Mouse (Mus musculus) lung, embryonic 14.5 days (tissue): ENCODE data around the gene Casp9. TPM values are rescaled to one million over a fixed set of nuclear protein-coding genes. Genes with fewer than 3 reads are reported as not detected.
A peak's percentile ranks its signal among the peaks of the same experiment; 100 is the strongest.

Experiments
- ATAC-seq: fragments of 200-750 bp; cut with Nextera tagmentation; 2 replicates; pipeline ENCODE4 v1.8.0; 2017; ENCODE audit warnings: mild to moderate bottlenecking, moderate TSS enrichment, moderate library complexity; ENCODE audit not compliant: insufficient read depth
- DNase-seq: peaks from one replicate; pipeline ENCODE4 v3.0.0-alpha.2; 2015
- H3K27ac ChIP-seq: fragments of 300-500 bp; sonication (generic); 2 replicates; pipeline ENCODE4 v1.5.1; 2014; ENCODE audit warnings: low read depth, mild to moderate bottlenecking, moderate library complexity
- H3K27me3 ChIP-seq: fragments of 300-500 bp; sonication (generic); 2 replicates; pipeline ENCODE4 v1.6.1; 2014; ENCODE audit warnings: low read length, control low read depth; ENCODE audit not compliant: insufficient read depth
- H3K36me3 ChIP-seq: fragments of 300-500 bp; sonication (generic); 2 replicates; pipeline ENCODE4 v1.6.1; 2014; ENCODE audit warnings: control low read depth; ENCODE audit not compliant: insufficient read depth
- H3K4me1 ChIP-seq: fragments of 300-500 bp; sonication (generic); 2 replicates; pipeline ENCODE4 v1.6.1; 2014; ENCODE audit warnings: antibody characterized with exemption, control low read depth; ENCODE audit not compliant: insufficient read depth
- H3K4me2 ChIP-seq: fragments of 300-500 bp; sonication (generic); 2 replicates; pipeline ENCODE4 v1.6.1; 2014; ENCODE audit warnings: mild to moderate bottlenecking
- H3K4me3 ChIP-seq: fragments of 300-500 bp; sonication (generic); 2 replicates; pipeline ENCODE4 v1.5.1; 2014; ENCODE audit warnings: low read depth, low read length
- H3K9ac ChIP-seq: fragments of 300-500 bp; sonication (generic); 2 replicates; pipeline ENCODE4 v1.6.1; 2014
- H3K9me3 ChIP-seq: fragments of 300-500 bp; sonication (generic); 2 replicates; pipeline ENCODE4 v1.6.1; 2016; ENCODE audit warnings: low read depth, low read length, control low read depth
- CTCF ChIP-seq: IDR thresholded peaks from 2 replicates; pipeline ENCODE4 v1.5.1; 2016; ENCODE audit warnings: antibody characterized with exemption, low read depth
- WGBS: fragments of 180-500 bp; shearing (Covaris S2); extraction: QIAGEN DNeasy Blood & Tissue Kit; methylation state at CpG from one replicate; pipeline ENCODE4 v1.1.7; 2014; 5-methylcytosine and 5-hydroxymethylcytosine counted together
- polyA plus RNA-seq: library from polyadenylated mRNA; unstranded; fragments of >200 nt; fragmentation: Nextera tagmentation; extraction: Ambion mirVana; gene quantifications from 2 replicates; pipeline ENCODE4 v1.2.1, GENCODE M21; 2014

Gene Casp9
- polyA plus RNA-seq, result 21.5 and 22.3 TPM in 2 replicates

DNA sequence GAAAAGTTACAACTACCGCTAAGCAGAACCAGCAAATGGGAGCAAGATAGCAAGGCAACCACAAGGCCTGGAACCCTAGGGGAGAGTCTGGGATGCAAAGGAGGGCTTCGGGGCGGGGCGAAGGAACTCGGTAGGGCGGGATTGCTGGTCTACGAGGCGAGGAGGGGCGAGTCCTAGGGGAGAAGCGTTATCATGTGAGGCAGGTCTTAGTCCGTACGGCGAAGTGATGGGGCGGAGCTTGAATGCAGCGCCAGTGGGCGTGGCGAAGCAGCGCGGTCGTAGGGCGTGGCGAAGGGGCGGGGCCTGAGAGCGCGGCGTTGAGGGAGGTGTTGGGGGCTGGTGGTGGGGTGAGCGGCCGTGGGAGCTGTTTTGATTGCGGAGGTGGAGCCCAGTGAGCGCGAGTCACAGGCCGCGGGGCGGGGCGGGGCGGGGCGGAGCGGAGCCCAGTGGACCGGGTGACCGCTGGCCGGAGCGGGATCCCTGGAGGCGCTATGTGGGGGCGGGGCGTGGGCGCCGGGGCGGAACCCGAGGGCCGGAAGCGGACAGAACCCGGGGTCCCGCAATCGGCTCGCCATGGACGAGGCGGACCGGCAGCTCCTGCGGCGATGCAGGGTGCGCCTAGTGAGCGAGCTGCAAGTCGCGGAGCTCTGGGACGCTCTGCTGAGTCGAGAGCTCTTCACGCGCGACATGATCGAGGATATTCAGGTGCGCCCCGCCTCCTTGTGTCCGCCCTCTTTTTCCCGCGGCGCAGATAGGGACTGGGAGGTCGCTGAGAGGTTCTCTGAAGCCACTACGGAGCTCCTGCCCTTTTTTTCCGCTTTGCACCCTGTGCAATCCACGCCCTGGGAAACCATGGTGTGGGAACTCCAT, at the start of gene Casp9:
Casp9 (plus strand) TSS at position 331 of the 870 bp plus-strand sequence.
- TF ChIP-seq CTCF, result no peak
- DNase-seq (peak; percentile 99), ATAC-seq (peak; percentile 85)
- peak within 1 kb of the TSS; percentile 90 for H3K27ac ChIP-seq
- H3K27me3 ChIP-seq, result no peaks in the 10 kb centered on the region
- under 1% methylated on average over 73 of the region's 80 CpGs for WGBS
- H3K36me3 ChIP-seq, result peaks cover 16% of the 10 kb centered on the region
- peak within 1 kb of the TSS; percentile 60 for H3K4me2 ChIP-seq
- no peaks in the 10 kb centered on the region for H3K4me1 ChIP-seq
- peak within 1 kb of the TSS; percentile 55 for H3K4me3 ChIP-seq
- peak within 1 kb of the TSS; percentile 64 for H3K9ac ChIP-seq
- H3K9me3 ChIP-seq, result no peaks in the 10 kb centered on the region

DNA sequence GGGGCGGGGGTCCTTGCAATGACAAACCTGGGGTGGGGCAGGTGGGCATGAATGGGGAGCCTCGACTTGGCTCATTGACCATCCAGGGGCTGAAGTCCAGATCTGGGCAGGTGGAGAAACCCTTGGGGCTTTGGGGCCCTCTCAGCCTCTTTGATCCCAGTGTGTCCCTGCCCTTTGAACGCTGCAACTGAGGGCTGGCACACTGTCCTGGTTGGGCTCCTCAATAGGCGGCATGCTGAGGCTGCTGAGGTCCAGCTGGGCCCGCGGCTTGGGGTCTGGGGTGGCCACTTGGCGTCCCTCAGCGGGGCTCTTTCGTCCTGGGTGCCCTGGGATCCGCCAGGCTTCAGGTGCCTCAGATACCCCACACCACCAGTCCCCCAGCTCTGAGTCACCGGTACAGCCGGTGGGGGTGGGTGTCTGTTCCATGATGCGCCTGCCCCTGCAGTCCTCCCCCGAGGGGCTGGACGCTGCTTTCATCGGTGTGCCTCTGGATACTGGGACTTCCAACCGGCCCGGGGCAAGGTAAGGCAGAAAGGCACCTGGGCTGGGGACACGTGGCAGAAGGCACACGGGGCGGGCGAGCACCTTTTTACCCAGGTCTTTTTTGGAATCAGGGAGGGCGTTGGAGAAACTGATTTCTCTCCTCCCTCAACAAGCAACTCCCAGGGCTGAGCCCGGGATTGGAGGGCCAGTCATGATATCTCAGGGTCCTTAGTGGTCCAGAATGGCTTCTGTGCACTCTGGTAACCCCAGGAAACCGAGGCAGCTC, 46.6 kb upstream of the Casp9 start, which contains the start of gene Agmat:
Agmat (plus strand) TSS at position 95 of the 769 bp plus-strand sequence.
- Histone ChIP-seq H3K9me3 (no peaks in the 10 kb centered on the region), H3K36me3 (no peaks in the 10 kb centered on the region), H3K4me3 (no peak within 1 kb of the TSS), H3K4me2 (no peak within 1 kb of the TSS), H3K4me1 (no peaks in the 10 kb centered on the region), H3K27ac (no peak within 1 kb of the TSS), H3K27me3 (peaks cover 6% of the 10 kb centered on the region; the same call in 1 of the 2 replicates), H3K9ac (no peak within 1 kb of the TSS)
- WGBS, result 22% methylated on average over 25 of the region's 25 CpGs
- TF ChIP-seq CTCF, result no peak
- 0 out of 2 replicates have a peak, but pooled peaks have one; percentile 35 for ATAC-seq
- no peak for DNase-seq

DNA sequence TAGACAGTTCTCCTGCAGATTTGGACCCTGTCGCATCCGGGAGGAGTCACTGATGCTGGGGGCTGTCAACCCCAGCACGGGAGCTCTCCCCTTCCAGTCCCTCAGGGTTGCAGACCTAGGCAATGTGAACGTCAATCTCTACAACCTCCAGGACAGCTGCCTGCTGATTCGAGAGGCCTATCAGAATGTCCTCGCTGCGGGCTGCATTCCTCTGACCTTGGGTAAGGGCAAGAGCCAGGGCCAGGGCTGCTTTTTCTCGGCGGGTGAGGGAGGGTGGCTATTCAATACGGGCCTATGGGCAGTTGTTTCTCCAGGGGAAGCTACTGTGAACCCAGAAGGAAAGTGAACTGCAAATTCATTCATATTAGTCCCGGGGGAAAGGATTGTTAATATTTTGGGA, 43.9 kb upstream of the Casp9 start:
- Histone ChIP-seq H3K4me3 (no peak overlapping the region), H3K4me1 (no peaks in the 10 kb centered on the region), H3K4me2 (no peak overlapping the region), H3K27ac (no peak overlapping the region), H3K36me3 (no peaks in the 10 kb centered on the region), H3K9ac (no peak overlapping the region), H3K27me3 (peaks cover 6% of the 10 kb centered on the region; the same call in 1 of the 2 replicates), H3K9me3 (no peaks in the 10 kb centered on the region)
- no peak for TF ChIP-seq CTCF
- WGBS, result 28% methylated on average over 11 of the region's 11 CpGs
- DNase-seq, result no peak
- no peak for ATAC-seq

DNA sequence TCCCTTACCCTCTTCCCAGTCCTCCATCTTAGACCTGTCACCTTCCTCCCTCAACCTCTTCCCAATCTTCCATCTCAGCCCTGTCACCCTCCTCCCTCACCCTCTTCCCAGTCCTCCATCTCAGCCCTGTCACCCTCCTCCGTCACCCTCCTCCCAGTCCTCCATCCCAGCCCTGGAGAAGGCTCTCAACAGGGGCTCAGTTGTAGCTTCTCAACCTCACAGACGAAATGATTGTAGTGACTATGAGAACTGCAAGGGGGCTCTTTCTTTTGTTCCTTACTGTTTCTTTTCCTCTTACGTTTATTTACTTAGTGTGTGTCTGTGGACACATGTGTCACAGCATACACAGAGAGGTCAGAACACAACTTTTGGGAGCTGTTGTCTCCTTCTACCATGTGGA, 42.6 kb upstream of the Casp9 start:
- H3K4me2 ChIP-seq, result no peak overlapping the region
- H3K4me3 ChIP-seq, result no peak overlapping the region
- no peak for TF ChIP-seq CTCF
- 38% methylated on average over 3 of the region's 3 CpGs for WGBS
- no peaks in the 10 kb centered on the region for H3K4me1 ChIP-seq
- DNase-seq (no peak), ATAC-seq (no peak)
- no peaks in the 10 kb centered on the region for H3K9me3 ChIP-seq
- peaks cover 6% of the 10 kb centered on the region; the same call in 1 of the 2 replicates for H3K27me3 ChIP-seq
- H3K36me3 ChIP-seq, result no peaks in the 10 kb centered on the region
- H3K27ac ChIP-seq, result peak overlapping the region; percentile 33
- H3K9ac ChIP-seq, result no peak overlapping the region

DNA sequence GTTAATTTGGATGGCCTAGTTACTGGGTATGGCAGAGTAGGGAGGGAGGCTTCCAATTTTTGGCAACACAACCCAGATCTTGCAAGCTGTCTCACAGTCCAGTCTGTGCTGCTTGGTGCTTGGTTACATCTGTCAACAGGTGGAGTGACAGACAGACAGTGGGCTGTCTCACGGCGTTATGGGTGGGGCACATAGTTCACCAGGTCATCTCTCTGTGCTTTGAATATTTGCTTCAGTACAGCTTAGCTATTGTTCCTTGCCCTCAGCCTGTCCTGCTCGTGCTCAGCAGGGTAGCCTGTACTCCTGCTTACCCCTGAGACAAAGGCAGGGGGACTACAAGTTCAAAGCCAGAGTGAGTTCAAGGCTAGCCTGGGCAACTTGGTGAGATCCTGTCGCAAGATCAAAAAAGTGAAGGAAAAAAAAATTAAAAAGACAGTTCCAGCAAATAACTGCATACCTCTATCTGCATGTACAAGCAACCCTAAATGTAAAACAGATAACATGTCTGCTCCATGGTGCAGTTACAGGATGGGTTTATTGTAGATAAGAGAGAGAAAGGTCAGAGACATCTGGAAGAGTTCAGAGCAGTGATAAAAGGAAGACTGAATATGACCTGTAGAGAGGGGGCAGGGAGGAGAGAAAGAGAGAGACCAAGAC, 41.9 kb upstream of the Casp9 start:
- DNase-seq, result no peak
- 29% methylated on average over 4 of the region's 4 CpGs for WGBS
- no peak for TF ChIP-seq CTCF
- Histone ChIP-seq H3K27ac (peak overlapping the region; percentile 71; the same call in 1 of the 2 replicates), H3K27me3 (peaks cover 6% of the 10 kb centered on the region; the same call in 1 of the 2 replicates), H3K9me3 (no peaks in the 10 kb centered on the region), H3K4me3 (no peak overlapping the region), H3K4me1 (no peaks in the 10 kb centered on the region), H3K9ac (no peak overlapping the region), H3K4me2 (no peak overlapping the region), H3K36me3 (no peaks in the 10 kb centered on the region)
- ATAC-seq, result peak; percentile 50

DNA sequence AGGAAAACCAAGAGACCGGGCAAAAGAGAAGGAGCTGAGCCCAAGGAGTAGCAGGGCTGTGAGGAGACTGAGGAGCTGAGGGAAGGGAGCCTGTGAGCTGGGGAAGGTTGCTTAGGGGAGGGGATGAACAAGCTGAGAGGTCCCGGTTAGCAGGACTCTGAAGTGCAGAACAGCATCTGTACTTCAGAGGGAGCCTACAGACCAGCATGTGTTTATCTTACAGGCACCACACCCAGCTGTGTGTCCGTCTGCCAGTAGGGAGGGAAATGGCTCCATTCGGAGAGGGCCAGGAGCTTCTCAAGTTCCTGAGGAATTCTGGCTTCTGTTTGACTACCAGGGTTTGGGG, 41.4 kb upstream of the Casp9 start:
- WGBS, result 1% methylated on average over 4 of the region's 4 CpGs
- Histone ChIP-seq H3K9ac (no peak overlapping the region), H3K4me1 (no peaks in the 10 kb centered on the region), H3K27ac (peak overlapping the region; percentile 71), H3K9me3 (no peaks in the 10 kb centered on the region), H3K4me2 (no peak overlapping the region), H3K36me3 (no peaks in the 10 kb centered on the region), H3K4me3 (no peak overlapping the region), H3K27me3 (peaks cover 2% of the 10 kb centered on the region; the same call in 1 of the 2 replicates)
- ATAC-seq (peak; percentile 78), DNase-seq (peak; percentile 56)
- no peak for TF ChIP-seq CTCF
